Mouse (Mus musculus): Measurements from ENCODE around the gene Mmadhc. TPM values are rescaled to one million over a fixed set of nuclear protein-coding genes. Genes with fewer than 3 reads are reported as not detected.
A peak's percentile ranks its signal among the peaks of the same experiment; 100 is the strongest.

The Mmadhc gene
- polyA plus RNA-seq, 1 experiment from 2014 or later: 144 TPM

DNA sequence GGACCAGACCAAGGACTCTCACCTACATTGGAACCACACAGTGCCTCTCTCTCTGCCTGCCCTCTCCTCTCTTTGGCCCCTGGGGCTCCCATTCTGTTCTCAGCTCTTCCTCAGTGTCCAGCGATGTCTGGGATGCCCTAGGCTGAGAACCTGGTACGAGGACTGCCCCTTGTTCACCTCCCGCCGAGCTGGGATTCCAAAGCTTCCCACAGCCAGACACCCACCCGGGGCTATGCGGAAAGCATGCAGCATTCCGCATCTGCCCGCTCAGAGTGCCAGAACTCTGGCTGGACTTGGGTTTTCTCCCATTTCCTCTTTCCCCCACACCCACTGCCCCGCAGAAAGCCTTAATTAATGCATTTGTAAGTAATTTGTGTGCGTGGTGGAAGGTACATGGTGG lies 19.9 kb downstream of the Mmadhc start:
- Histone ChIP-seq H3K4me3 (ENCODE audit: low read depth, low read length) (no peak overlapping the region), H3K9me3 (ENCODE audit: control insufficient read depth, low read length) (no peaks in the 10 kb centered on the region), H3K36me3 (ENCODE audit: control insufficient read depth, insufficient read depth, low read length) (peaks cover 11% of the 10 kb centered on the region; the same call in 1 of the 2 replicates), H3K9ac (replicated peaks; ENCODE audit: low read depth, low read length) (no peak overlapping the region), H3K4me2 (ENCODE audit: low read depth, low read length) (no peak overlapping the region), H3K4me1 (ENCODE audit: control insufficient read depth, insufficient read depth, low read length) (no peaks in the 10 kb centered on the region), H3K27me3 (ENCODE audit: control insufficient read depth, insufficient read depth, low read length) (no peaks in the 10 kb centered on the region), H3K27ac (ENCODE audit: low read depth, low read length) (no peak overlapping the region)
- ATAC-seq (ENCODE audit: low read depth): no peak
- 74% methylated on average over 10 of the region's 10 CpGs for WGBS

DNA sequence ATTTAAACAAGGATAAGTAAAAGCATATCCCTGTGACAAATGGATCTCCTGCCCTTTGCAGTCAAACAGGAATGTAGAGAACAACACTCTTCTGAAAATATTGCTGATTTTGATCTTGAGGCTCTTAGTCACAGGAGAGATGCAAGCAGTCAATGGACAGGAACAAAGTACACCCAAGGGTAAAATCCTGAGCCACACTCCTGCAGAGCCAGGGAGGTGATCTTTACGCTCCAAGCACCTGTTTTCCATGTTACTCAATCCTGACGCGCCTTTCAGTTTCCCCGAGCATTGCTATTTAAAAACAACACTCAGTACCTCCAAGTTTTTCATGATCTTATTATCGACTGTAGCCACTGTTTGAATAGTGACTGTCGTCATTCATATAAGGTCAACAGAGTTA lies 23.2 kb downstream of the Mmadhc start:
- no peak overlapping the region for H3K9ac ChIP-seq (replicated peaks; ENCODE audit: low read depth, low read length)
- H3K9me3 ChIP-seq (ENCODE audit: control insufficient read depth, low read length): no peaks in the 10 kb centered on the region
- H3K27ac ChIP-seq (ENCODE audit: low read depth, low read length): no peak overlapping the region
- no peak overlapping the region for H3K4me2 ChIP-seq (ENCODE audit: low read depth, low read length)
- no peaks in the 10 kb centered on the region; the same call in 1 of the 2 replicates for H3K36me3 ChIP-seq (ENCODE audit: control insufficient read depth, insufficient read depth, low read length)
- no peak overlapping the region for H3K4me3 ChIP-seq (ENCODE audit: low read depth, low read length)
- H3K4me1 ChIP-seq (ENCODE audit: control insufficient read depth, insufficient read depth, low read length): no peaks in the 10 kb centered on the region
- no peak for ATAC-seq (ENCODE audit: low read depth)
- 78% methylated on average over 6 of the region's 6 CpGs for WGBS
- H3K27me3 ChIP-seq (ENCODE audit: control insufficient read depth, insufficient read depth, low read length): no peaks in the 10 kb centered on the region

DNA sequence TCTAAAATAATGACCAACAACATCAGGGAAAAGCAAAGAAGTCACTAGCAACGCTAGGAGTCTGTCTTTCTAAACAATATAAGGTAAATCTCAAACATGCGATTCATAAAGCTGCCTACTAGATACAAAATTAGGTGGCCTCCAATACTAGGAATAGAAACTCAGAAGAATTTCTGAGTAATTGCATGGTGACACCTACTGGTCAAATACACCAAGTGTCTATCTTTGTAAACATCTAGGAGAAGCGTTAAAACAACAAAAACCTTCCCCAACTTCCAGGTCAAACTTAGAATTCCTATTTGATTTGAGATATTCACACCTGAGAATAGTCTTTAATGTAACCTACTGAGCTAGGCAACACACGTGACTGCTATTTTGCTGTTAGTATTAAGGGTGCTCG lies 24.4 kb downstream of the Mmadhc start:
- Histone ChIP-seq H3K9ac (replicated peaks; ENCODE audit: low read depth, low read length) (no peak overlapping the region), H3K36me3 (ENCODE audit: control insufficient read depth, insufficient read depth, low read length) (no peaks in the 10 kb centered on the region), H3K4me3 (ENCODE audit: low read depth, low read length) (no peak overlapping the region), H3K27me3 (ENCODE audit: control insufficient read depth, insufficient read depth, low read length) (no peaks in the 10 kb centered on the region), H3K27ac (ENCODE audit: low read depth, low read length) (no peak overlapping the region), H3K4me1 (ENCODE audit: control insufficient read depth, insufficient read depth, low read length) (no peaks in the 10 kb centered on the region), H3K9me3 (ENCODE audit: control insufficient read depth, low read length) (no peaks in the 10 kb centered on the region), H3K4me2 (ENCODE audit: low read depth, low read length) (no peak overlapping the region)
- ATAC-seq (ENCODE audit: low read depth): peak; percentile 70; the same call in 1 of the 2 replicates
- 47% methylated on average over 5 of the region's 5 CpGs for WGBS

DNA sequence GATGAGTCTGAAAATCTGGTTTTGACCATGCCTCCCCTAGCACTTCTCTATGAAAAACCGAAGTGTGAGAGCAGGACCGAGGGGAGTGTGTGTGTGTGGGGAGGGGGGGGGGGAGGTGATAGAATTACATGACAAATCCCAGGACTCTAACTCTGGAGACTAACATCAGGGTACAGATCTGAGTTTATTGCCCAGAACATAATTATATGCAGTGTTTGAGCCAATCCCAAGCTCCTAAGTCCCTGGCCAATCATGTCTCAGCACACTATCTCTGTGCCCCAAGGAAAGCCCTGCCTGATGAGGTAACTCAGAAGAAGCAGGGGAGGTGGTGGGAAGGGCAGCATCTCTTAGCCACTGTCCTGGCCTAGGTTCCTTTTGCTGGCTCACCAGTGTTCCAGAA lies 28.1 kb downstream of the Mmadhc start:
- WGBS: 68% methylated on average over 2 of the region's 2 CpGs
- H3K27ac ChIP-seq (ENCODE audit: low read depth, low read length): no peak overlapping the region
- no peaks in the 10 kb centered on the region for H3K9me3 ChIP-seq (ENCODE audit: control insufficient read depth, low read length)
- ATAC-seq (ENCODE audit: low read depth): no peak
- no peak overlapping the region for H3K9ac ChIP-seq (replicated peaks; ENCODE audit: low read depth, low read length)
- H3K36me3 ChIP-seq (ENCODE audit: control insufficient read depth, insufficient read depth, low read length): no peaks in the 10 kb centered on the region
- no peaks in the 10 kb centered on the region for H3K4me1 ChIP-seq (ENCODE audit: control insufficient read depth, insufficient read depth, low read length)
- no peak overlapping the region for H3K4me2 ChIP-seq (ENCODE audit: low read depth, low read length)
- H3K4me3 ChIP-seq (ENCODE audit: low read depth, low read length): no peak overlapping the region
- H3K27me3 ChIP-seq (ENCODE audit: control insufficient read depth, insufficient read depth, low read length): no peaks in the 10 kb centered on the region

DNA sequence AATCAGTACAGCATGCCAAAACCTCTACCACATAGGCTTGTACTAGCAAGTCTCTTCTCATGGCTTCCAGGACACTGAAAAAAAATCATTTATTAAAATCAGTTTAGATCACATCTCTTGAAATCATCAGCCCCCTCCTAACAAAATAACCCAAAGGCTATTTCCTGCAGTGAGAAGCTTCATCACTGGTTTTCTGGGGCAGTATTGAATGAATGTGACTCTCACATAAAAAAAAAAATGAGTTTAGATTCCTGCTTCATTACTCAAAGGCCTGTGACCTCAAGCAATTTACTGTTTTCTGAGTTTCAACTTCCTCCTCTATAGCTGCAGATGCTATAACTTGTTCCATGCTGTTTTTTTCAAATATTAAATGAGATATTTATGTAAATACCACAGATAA lies 29.6 kb downstream of the Mmadhc start:
- Histone ChIP-seq H3K9me3 (ENCODE audit: control insufficient read depth, low read length) (no peaks in the 10 kb centered on the region), H3K4me3 (ENCODE audit: low read depth, low read length) (no peak overlapping the region), H3K27ac (ENCODE audit: low read depth, low read length) (no peak overlapping the region), H3K36me3 (ENCODE audit: control insufficient read depth, insufficient read depth, low read length) (no peaks in the 10 kb centered on the region), H3K4me1 (ENCODE audit: control insufficient read depth, insufficient read depth, low read length) (no peaks in the 10 kb centered on the region), H3K4me2 (ENCODE audit: low read depth, low read length) (no peak overlapping the region), H3K27me3 (ENCODE audit: control insufficient read depth, insufficient read depth, low read length) (no peaks in the 10 kb centered on the region), H3K9ac (replicated peaks; ENCODE audit: low read depth, low read length) (no peak overlapping the region)
- no peak for ATAC-seq (ENCODE audit: low read depth)

DNA sequence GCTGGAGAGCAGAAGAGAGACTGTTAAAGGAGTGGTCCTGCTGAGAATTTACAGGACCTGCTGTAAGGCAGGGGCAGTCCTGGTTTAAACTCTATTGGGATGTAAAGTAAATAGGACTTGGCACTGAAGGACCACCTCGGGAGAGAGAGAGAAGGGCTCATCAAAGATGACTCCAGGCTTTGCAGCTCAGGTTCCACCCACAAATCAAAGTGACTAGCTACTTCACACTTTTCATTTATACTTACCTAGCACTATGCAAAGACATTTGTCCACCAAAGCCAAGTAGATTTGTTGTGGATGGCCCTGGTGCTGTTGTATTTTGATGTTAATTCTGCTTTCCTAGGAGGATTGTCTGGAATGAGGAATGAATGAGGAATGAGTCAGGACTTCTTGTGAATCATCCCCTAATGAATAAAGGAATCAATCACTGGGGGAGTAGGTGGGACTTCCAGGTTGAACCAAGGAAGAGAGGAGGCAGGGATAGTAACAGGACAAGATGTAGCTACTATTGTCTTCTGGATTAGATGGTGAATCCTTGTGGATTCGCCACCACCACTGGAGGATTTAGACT lies 31.3 kb downstream of the Mmadhc start:
- no peak overlapping the region for H3K27ac ChIP-seq (ENCODE audit: low read depth, low read length)
- no peaks in the 10 kb centered on the region for H3K4me1 ChIP-seq (ENCODE audit: control insufficient read depth, insufficient read depth, low read length)
- no peak for ATAC-seq (ENCODE audit: low read depth)

DNA sequence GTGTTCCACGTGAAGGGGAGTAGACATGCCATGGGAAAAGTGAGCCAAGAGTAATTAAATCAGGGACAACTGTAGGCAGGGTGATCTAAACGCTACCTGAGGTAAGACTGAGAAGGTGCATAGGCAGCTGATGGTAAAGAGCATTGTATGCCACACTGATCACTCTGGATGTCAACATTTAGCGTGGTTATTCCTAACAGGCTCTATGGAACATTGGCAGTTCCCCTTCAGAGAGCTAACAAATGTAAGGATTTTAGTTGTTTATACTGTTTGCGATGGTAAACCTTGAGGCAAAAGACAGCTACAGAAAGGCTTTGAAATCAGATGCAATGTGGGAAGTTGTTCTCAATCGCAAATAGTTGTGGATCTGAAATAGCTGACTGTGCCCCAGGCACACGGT lies 32.5 kb downstream of the Mmadhc start:
- no peak overlapping the region for H3K9ac ChIP-seq (replicated peaks; ENCODE audit: low read depth, low read length)
- WGBS: 78% methylated on average over 6 of the region's 6 CpGs
- H3K4me3 ChIP-seq (ENCODE audit: low read depth, low read length): no peak overlapping the region
- H3K9me3 ChIP-seq (ENCODE audit: control insufficient read depth, low read length): no peaks in the 10 kb centered on the region
- H3K36me3 ChIP-seq (ENCODE audit: control insufficient read depth, insufficient read depth, low read length): no peaks in the 10 kb centered on the region
- no peak for ATAC-seq (ENCODE audit: low read depth)
- H3K27me3 ChIP-seq (ENCODE audit: control insufficient read depth, insufficient read depth, low read length): no peaks in the 10 kb centered on the region
- no peaks in the 10 kb centered on the region for H3K4me1 ChIP-seq (ENCODE audit: control insufficient read depth, insufficient read depth, low read length)
- no peak overlapping the region for H3K4me2 ChIP-seq (ENCODE audit: low read depth, low read length)
- no peak overlapping the region for H3K27ac ChIP-seq (ENCODE audit: low read depth, low read length)

More for the DNA sequence above, 31.3 kb downstream of the Mmadhc start:
- Histone ChIP-seq H3K36me3 (ENCODE audit: control insufficient read depth, insufficient read depth, low read length) (no peaks in the 10 kb centered on the region), H3K27me3 (ENCODE audit: control insufficient read depth, insufficient read depth, low read length) (no peaks in the 10 kb centered on the region), H3K4me2 (ENCODE audit: low read depth, low read length) (no peak overlapping the region), H3K9ac (replicated peaks; ENCODE audit: low read depth, low read length) (no peak overlapping the region), H3K9me3 (ENCODE audit: control insufficient read depth, low read length) (no peaks in the 10 kb centered on the region), H3K4me3 (ENCODE audit: low read depth, low read length) (no peak overlapping the region)
- 23% methylated on average over 2 of the region's 2 CpGs for WGBS

DNA sequence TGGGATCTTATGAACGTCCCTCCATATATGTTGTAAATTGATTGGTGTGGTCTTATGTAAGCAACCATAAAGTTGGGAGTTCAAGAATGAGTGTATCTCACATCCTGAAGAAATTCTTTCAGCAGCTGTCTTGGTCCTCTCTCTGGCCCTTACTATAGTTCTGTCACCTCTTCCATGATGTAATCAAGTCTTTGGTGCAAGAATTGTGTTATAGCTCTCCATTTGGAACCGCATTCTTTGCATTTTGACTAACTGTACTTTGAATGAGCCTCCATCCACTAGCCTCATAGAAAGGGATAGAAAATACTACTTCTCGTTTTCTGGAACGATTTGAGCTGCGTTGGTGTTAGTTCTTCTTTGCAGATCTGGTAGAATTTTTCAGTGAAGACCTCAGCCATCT lies 41.6 kb downstream of the Mmadhc start:
- H3K27ac ChIP-seq (ENCODE audit: low read depth, low read length): no peak overlapping the region
- no peak overlapping the region for H3K4me2 ChIP-seq (ENCODE audit: low read depth, low read length)
- no peak overlapping the region for H3K4me3 ChIP-seq (ENCODE audit: low read depth, low read length)
- no peaks in the 10 kb centered on the region for H3K36me3 ChIP-seq (ENCODE audit: control insufficient read depth, insufficient read depth, low read length)
- H3K4me1 ChIP-seq (ENCODE audit: control insufficient read depth, insufficient read depth, low read length): no peaks in the 10 kb centered on the region
- 96% methylated on average over 5 of the region's 5 CpGs for WGBS
- no peaks in the 10 kb centered on the region for H3K9me3 ChIP-seq (ENCODE audit: control insufficient read depth, low read length)
- H3K9ac ChIP-seq (replicated peaks; ENCODE audit: low read depth, low read length): no peak overlapping the region
- ATAC-seq (ENCODE audit: low read depth): no peak
- no peaks in the 10 kb centered on the region for H3K27me3 ChIP-seq (ENCODE audit: control insufficient read depth, insufficient read depth, low read length)

DNA sequence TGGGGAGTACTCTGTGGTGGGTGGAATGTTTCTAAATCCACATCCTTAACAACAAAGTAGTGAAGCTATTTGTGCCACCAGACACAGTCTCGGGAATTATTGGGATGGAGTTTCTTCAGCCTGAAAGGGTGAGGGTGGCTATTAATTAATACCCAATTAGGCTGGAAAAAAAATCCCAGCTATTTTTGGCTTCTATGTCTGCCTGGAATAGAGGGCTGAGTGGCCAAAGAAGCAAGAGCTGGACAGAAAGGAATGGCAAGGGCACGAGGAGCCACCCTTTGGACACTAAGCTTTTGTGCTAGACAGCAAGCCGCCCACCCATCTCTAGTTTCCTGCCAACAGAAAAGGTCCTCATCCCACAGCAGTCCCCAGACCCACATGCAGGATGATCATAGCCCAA lies 48.0 kb downstream of the Mmadhc start:
- H3K9ac ChIP-seq (replicated peaks; ENCODE audit: low read depth, low read length): no peak overlapping the region
- H3K27me3 ChIP-seq (ENCODE audit: control insufficient read depth, insufficient read depth, low read length): no peaks in the 10 kb centered on the region
- no peaks in the 10 kb centered on the region for H3K9me3 ChIP-seq (ENCODE audit: control insufficient read depth, low read length)
- H3K36me3 ChIP-seq (ENCODE audit: control insufficient read depth, insufficient read depth, low read length): no peaks in the 10 kb centered on the region
- H3K4me2 ChIP-seq (ENCODE audit: low read depth, low read length): no peak overlapping the region
- 76% methylated on average over 3 of the region's 3 CpGs for WGBS
- no peak for ATAC-seq (ENCODE audit: low read depth)
- H3K4me3 ChIP-seq (ENCODE audit: low read depth, low read length): no peak overlapping the region
- H3K4me1 ChIP-seq (ENCODE audit: control insufficient read depth, insufficient read depth, low read length): no peaks in the 10 kb centered on the region
- no peak overlapping the region for H3K27ac ChIP-seq (ENCODE audit: low read depth, low read length)

All from neural tube, embryonic 14.5 days (tissue).